Mouse (Mus musculus) forebrain, postnatal 0 days (tissue): ENCODE data around the gene Eif4g3. TPM values are rescaled to one million over a fixed set of nuclear protein-coding genes. Genes with fewer than 3 reads are reported as not detected.
A peak's percentile ranks its signal among the peaks of the same experiment; 100 is the strongest.

Experiments used
- ATAC-seq: fragments of 200-750 bp; cut with Nextera tagmentation; 2 replicates; pipeline ENCODE4 v1.8.0; 2017; ENCODE audit warnings: mild to moderate bottlenecking, moderate library complexity
- DNase-seq: peaks from one replicate; pipeline ENCODE4 v3.0.0-alpha.2; 2015
- H3K27ac ChIP-seq: fragments of 300-500 bp; sonication (generic); 2 replicates; pipeline ENCODE4 v1.5.1; 2014; ENCODE audit warnings: low read depth, mild to moderate bottlenecking, antibody characterized with exemption, low read length, moderate library complexity, mixed read lengths
- H3K27me3 ChIP-seq: fragments of 300-500 bp; sonication (generic); 2 replicates; pipeline ENCODE4 v1.6.1; 2014; ENCODE audit warnings: mild to moderate bottlenecking, low read length, mixed read lengths; ENCODE audit not compliant: insufficient read depth
- H3K36me3 ChIP-seq: fragments of 300-500 bp; sonication (generic); 2 replicates; pipeline ENCODE4 v1.6.1; 2014; ENCODE audit warnings: mild to moderate bottlenecking, moderate library complexity; ENCODE audit not compliant: insufficient read depth
- H3K4me1 ChIP-seq: fragments of 300-500 bp; sonication (generic); 2 replicates; pipeline ENCODE4 v1.6.1; 2014; ENCODE audit warnings: antibody characterized with exemption; ENCODE audit not compliant: insufficient read depth
- H3K4me2 ChIP-seq: fragments of 300-500 bp; sonication (generic); 2 replicates; pipeline ENCODE4 v1.6.1; 2014; ENCODE audit warnings: low read depth, mild to moderate bottlenecking, moderate library complexity
- H3K4me3 ChIP-seq: fragments of 300-500 bp; sonication (generic); 2 replicates; pipeline ENCODE4 v1.5.1; 2014; ENCODE audit warnings: low read depth, low read length, mixed read lengths
- H3K9ac ChIP-seq: fragments of 300-500 bp; sonication (generic); 2 replicates; pipeline ENCODE4 v1.6.1; 2014; ENCODE audit warnings: mild to moderate bottlenecking
- H3K9me3 ChIP-seq: fragments of 300-500 bp; sonication (generic); 2 replicates; pipeline ENCODE4 v1.6.1; 2016; ENCODE audit warnings: low read length
- CTCF ChIP-seq: sonication (generic); IDR thresholded peaks from 2 replicates; pipeline ENCODE4 v1.5.1; 2016; ENCODE audit warnings: antibody characterized with exemption, control low read depth, low read depth
- WGBS: fragments of 180-500 bp; shearing (Covaris S2); extraction: QIAGEN DNeasy Blood & Tissue Kit; methylation state at CpG from one replicate; pipeline ENCODE4 v1.1.7; 2014; 5-methylcytosine and 5-hydroxymethylcytosine counted together
- polyA plus RNA-seq: library from polyadenylated mRNA; unstranded; fragments of >200 nt; fragmentation: Nextera tagmentation; extraction: Ambion mirVana; gene quantifications from 2 replicates; pipeline ENCODE4 v1.2.1, GENCODE M21; 2015
- total RNA-seq: library from RNA; depleted of rRNA; stranded (reverse); fragments of >200 nt; gene quantifications from 2 replicates; pipeline ENCODE4 v1.2.3, GENCODE M21; 2014

Eif4g3 gene
- total and polyA plus RNA-seq, 2 experiments from 2014 or later, result 38.4 to 67.0 TPM

DNA sequence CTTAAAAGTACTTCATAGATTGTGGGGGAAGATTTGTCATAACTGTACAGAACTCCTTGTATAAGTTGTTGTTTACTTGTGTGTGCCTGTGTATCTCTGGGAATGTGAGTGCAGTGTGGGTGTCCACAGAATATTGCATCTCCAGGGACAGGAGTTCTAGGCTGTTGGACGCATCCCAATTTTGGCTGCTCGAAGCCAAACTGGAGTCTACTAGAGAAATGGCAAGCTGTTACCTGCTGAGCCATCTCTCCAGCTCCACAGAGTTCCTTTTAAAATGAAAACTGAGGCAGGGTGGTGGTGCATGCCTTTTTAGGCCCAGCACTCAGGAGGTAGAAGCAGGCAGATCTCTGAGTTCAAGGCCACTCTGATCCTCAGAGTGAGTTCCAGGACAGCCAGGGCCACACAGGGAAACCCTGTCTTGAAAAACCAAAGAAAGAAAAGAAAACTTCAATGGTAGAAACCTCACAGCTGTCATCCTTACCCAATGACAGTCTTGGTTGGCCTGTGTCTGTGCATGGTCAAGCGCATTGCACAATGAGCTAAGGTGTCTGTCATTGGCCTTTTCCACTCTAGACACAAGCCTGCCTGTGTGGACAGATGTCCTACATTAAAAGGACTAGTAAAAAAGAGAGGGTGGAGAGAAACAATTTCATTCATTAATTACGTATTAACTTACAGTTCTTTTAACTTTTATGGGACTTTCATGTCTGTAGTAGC is 17.1 kb downstream of the Eif4g3 start:
- Histone ChIP-seq H3K36me3 (peaks cover 8% of the 10 kb centered on the region; the same call in 1 of the 2 replicates), H3K4me3 (no peak overlapping the region), H3K9me3 (no peaks in the 10 kb centered on the region), H3K4me2 (no peak overlapping the region), H3K9ac (no peak overlapping the region), H3K4me1 (no peaks in the 10 kb centered on the region), H3K27ac (no peak overlapping the region), H3K27me3 (no peaks in the 10 kb centered on the region)
- DNase-seq (no peak), ATAC-seq (no peak)
- WGBS, result 92% methylated on average over 4 of the region's 4 CpGs
- no peak for TF ChIP-seq CTCF

DNA sequence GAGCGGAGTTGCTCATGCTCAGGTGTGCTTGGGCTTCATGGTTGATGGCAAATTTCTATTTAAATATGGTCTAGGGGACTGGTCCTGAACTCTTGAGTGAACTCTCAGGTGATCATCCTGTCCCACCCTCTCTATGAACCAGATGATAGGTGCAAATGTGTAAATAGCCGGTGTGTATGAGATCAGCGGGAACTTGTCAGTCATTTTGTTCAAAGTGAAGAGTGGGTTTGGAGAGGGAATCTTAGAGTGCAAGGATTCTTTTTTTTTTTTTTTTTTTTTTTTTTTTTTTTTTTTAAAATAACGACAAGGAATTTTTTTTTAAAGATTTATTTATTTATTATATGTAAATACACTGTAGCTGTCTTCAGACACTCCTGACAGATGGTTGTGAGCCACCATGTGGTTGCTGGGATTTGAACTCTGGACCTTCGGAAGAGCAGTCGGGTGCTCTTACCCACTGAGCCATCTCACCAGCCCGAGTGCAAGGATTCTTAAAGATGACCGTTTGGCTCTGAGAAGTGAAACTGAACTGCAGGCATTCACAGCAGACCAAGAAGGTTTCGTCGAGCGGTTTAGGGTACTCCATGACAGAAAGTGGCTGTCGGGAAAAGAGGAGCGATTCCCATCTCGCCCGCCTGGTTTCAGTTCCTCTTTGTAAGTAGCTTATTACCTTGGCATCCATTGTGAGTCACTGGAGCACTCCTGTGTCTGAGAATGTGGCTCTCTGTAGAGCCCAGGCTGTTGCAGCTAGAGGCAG is 21.1 kb downstream of the Eif4g3 start:
- TF ChIP-seq CTCF, result no peak
- 93% methylated on average over 15 of the region's 15 CpGs for whole genome bisulfite sequencing
- Histone ChIP-seq H3K4me2 (no peak overlapping the region), H3K27me3 (no peaks in the 10 kb centered on the region), H3K9me3 (no peaks in the 10 kb centered on the region), H3K36me3 (peaks cover 20% of the 10 kb centered on the region), H3K9ac (no peak overlapping the region), H3K4me3 (no peak overlapping the region), H3K4me1 (no peaks in the 10 kb centered on the region), H3K27ac (no peak overlapping the region)
- DNase-seq, result no peak
- no peak for ATAC-seq

DNA sequence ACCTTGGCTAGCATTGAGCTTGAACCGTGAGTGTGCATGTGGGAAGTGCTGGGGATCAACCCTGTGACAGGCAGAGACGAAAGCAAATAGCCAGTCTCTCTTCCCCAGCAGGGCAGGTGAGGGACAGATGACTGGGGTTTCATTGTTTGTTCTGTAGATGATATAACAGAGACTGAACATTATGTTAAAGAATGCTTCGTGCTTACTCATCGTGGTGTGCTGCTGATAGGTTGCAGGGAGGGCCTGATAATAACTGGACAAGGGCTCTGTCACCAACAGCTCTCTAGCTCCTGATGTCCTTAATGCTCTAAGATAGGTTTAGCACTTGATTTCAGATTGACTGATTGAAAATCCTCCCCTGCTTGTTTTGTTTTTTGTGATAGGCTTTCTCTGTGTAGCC is 23.1 kb downstream of the Eif4g3 start:
- Histone ChIP-seq H3K9me3 (no peaks in the 10 kb centered on the region), H3K9ac (no peak overlapping the region), H3K27me3 (no peaks in the 10 kb centered on the region), H3K4me1 (peaks cover 2% of the 10 kb centered on the region; the same call in 1 of the 2 replicates), H3K4me2 (no peak overlapping the region), H3K36me3 (peaks cover 20% of the 10 kb centered on the region), H3K27ac (no peak overlapping the region), H3K4me3 (no peak overlapping the region)
- no peak for ATAC-seq
- WGBS, result 84% methylated on average over 4 of the region's 4 CpGs
- TF ChIP-seq CTCF, result no peak
- no peak for DNase-seq

DNA sequence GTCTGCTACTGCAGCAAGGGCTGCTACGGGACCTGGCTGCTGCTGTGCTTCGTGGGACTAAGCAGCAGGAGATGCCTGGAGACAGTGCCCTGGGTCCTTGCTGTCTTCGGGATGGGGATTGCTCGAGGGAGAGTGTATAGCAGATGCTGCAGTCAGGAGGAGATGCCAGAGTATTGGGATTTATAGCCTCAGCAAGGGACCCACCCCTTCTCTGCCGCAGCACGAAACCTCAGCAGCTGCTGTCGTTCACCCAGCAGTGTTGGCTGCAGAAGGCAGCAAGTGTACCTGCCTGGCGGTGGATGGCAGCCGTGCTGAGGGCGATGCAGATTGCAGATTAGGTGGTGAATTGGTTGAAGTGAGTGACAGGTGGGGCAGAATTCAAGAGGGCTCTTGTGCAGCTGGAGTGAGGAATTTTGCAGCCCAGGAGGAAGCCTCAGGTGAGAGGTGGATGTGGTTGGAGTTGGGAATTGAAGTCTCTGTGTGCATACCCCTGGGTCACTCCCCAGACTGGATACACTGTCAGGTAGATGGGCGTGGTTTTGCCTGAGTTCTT is 24.3 kb downstream of the Eif4g3 start:
- Histone ChIP-seq H3K36me3 (peaks cover 19% of the 10 kb centered on the region), H3K9ac (no peak overlapping the region), H3K27me3 (no peaks in the 10 kb centered on the region), H3K27ac (0 out of 2 replicates have a peak overlapping the region, but pooled peaks have one; percentile 29), H3K4me3 (no peak overlapping the region), H3K9me3 (no peaks in the 10 kb centered on the region), H3K4me2 (no peak overlapping the region), H3K4me1 (peaks cover 7% of the 10 kb centered on the region; the same call in 1 of the 2 replicates)
- DNase-seq (no peak), ATAC-seq (no peak)
- no peak for TF ChIP-seq CTCF
- WGBS, result 79% methylated on average over 11 of the region's 11 CpGs

DNA sequence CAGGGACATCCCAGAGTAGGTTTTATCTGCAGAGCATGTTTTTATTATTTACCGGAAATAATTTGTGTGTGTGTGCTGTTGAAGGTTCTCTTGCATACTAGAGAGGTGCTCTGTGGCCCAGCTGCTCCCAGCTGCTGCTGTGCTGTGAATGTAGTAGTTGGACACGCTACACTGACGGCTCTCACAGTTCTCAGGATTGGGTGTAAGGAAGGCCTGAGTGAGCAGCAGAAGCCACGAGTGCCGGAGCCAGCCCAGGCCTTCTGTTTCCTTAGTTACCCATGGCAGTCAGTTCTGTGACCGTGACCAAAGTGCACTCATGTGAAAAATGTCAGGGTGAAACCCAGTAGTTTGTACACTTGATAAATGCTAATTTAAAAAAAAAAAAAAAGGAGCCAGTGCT is 25.2 kb downstream of the Eif4g3 start:
- TF ChIP-seq CTCF, result no peak
- Histone ChIP-seq H3K9ac (no peak overlapping the region), H3K9me3 (no peaks in the 10 kb centered on the region), H3K4me2 (no peak overlapping the region), H3K36me3 (peaks cover 17% of the 10 kb centered on the region), H3K4me3 (no peak overlapping the region), H3K4me1 (peaks cover 7% of the 10 kb centered on the region; the same call in 1 of the 2 replicates), H3K27ac (no peak overlapping the region), H3K27me3 (no peaks in the 10 kb centered on the region)
- 66% methylated on average over 6 of the region's 6 CpGs for whole genome bisulfite sequencing
- ATAC-seq (no peak), DNase-seq (no peak)

DNA sequence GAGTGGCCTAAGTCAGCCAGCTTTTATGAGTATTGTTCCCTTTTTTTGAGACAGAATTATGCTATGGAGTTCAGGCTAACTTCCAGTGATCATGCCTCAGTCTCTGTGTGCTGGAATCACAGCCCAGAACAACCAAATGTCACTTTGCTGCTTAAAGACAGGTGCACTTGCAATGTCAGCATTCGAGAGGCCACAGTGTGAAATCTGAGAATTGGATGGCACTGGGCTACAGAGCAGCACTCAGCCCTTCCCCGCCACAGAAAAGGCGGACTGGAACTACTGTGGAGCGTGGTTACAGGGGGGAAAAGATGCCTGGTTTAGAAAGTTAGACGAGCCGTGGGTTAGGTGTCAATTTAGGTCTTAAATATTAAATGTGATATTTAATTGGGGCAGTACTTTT is 27.4 kb downstream of the Eif4g3 start:
- Histone ChIP-seq H3K9me3 (no peaks in the 10 kb centered on the region), H3K4me1 (peaks cover 7% of the 10 kb centered on the region; the same call in 1 of the 2 replicates), H3K4me3 (no peak overlapping the region), H3K27ac (no peak overlapping the region), H3K36me3 (peaks cover 12% of the 10 kb centered on the region), H3K9ac (no peak overlapping the region), H3K4me2 (no peak overlapping the region), H3K27me3 (no peaks in the 10 kb centered on the region)
- TF ChIP-seq CTCF, result no peak
- ATAC-seq (no peak), DNase-seq (no peak)
- 75% methylated on average over 6 of the region's 6 CpGs for WGBS

DNA sequence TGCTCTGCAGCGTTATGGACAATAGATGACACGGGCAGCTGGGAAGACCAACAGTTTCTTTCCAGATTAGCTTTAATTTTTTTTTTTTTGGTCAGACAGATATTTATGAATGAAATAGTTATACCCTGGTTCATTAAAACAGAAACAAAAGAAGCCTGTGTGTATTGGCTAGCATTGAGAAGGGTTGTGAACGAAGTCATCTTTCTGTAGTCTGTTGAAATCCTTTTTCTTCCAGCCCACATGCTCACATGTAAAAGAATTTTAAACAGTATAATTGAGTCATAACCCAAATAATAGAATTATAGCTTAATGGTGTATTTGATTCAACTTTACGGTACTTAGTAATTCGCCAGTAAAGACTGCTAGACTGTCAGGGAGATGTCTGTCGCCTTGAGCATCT is 28.8 kb downstream of the Eif4g3 start:
- ATAC-seq, result no peak; the same call in 1 of the 2 replicates
- Histone ChIP-seq H3K4me3 (no peak overlapping the region), H3K9ac (no peak overlapping the region), H3K9me3 (no peaks in the 10 kb centered on the region), H3K27ac (no peak overlapping the region), H3K36me3 (peaks cover 7% of the 10 kb centered on the region), H3K4me1 (peaks cover 7% of the 10 kb centered on the region; the same call in 1 of the 2 replicates), H3K27me3 (no peaks in the 10 kb centered on the region), H3K4me2 (no peak overlapping the region)
- no peak for TF ChIP-seq CTCF
- no peak for DNase-seq
- 54% methylated on average over 6 of the region's 6 CpGs for WGBS
